Comparison of ENCODE assay signal across 15 mouse cellular contexts in the genomic region with DNA sequence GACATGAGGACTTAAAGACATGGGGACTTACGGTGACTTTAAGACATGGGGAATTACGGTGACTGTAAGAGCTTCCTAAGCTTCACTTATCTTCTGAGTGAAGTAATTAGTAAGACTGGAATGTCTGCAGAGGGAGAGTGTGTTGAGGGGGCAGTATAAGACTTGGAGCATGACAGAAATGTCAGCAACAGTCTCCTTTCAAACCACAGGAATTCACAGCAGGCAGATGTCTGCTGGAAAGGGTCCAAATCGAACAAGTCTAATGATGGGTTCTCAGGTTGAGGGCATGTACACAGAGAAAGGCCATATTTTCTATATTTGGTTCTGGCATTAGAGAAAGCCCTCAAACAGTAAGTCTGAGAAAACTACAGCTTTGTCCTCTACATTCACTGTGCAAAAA.
DNase-seq lines count a peak whose midpoint lies in the region; ATAC-seq and TF ChIP-seq lines count a peak whose summit lies in the region.
"Had no signal": no experiment of that assay in that cellular context is flagged by ENCODE, and none has a peak within 500 bp of the region (broad histone marks: within the 10 kb centered on the region; RNA-seq: fewer than 3 reads in every experiment).

No protein-coding gene starts in this region.

- ATAC-seq in forebrain, embryonic 12.5 days (ENCODE audit: low FRiP score): peak; percentile 39; the same call in 1 of the 2 replicates
- ATAC-seq in forebrain, embryonic 15.5 days (replicated peaks): no peak; the same call in 1 of the 2 replicates
- no peak for ATAC-seq in limb, embryonic 14.5 days (ENCODE audit: low FRiP score, low read depth)

- TF ChIP-seq POLR2A in limb, embryonic 14.5 days (IDR thresholded peaks at IDR 0.05; ENCODE audit: borderline replicate concordance, extremely low read depth, insufficient read depth, insufficient read length): no peak

- no peak overlapping the region for H3K9ac ChIP-seq in forebrain, embryonic 12.5 days
- H3K9ac ChIP-seq in forebrain, embryonic 15.5 days (replicated peaks): no peak overlapping the region
- H3K9ac ChIP-seq in limb, embryonic 14.5 days (ENCODE audit: low read depth, low read length, severe bottlenecking): no peak overlapping the region

- H3K4me1 ChIP-seq in forebrain, embryonic 12.5 days: peaks cover 3% of the 10 kb centered on the region; the same call in 1 of the 2 replicates
- H3K4me1 ChIP-seq in forebrain, embryonic 15.5 days: no peaks in the 10 kb centered on the region
- peaks cover 11% of the 10 kb centered on the region for H3K4me1 ChIP-seq in limb, embryonic 14.5 days (ENCODE audit: control insufficient read depth, insufficient read depth, low read length)

- no peaks in the 10 kb centered on the region for H3K27me3 ChIP-seq in forebrain, embryonic 12.5 days
- H3K27me3 ChIP-seq in forebrain, embryonic 15.5 days: no peaks in the 10 kb centered on the region
- no peaks in the 10 kb centered on the region for H3K27me3 ChIP-seq in limb, embryonic 14.5 days (ENCODE audit: control insufficient read depth, insufficient read depth, low read length)

- 52% methylated on average over 3 of the region's 3 CpGs for WGBS in forebrain, embryonic 12.5 days
- 40% methylated on average over 3 of the region's 3 CpGs for WGBS in forebrain, embryonic 15.5 days
- WGBS in limb, embryonic 14.5 days: 45% methylated on average over 3 of the region's 3 CpGs

- H3K4me2 ChIP-seq in forebrain, embryonic 12.5 days: no peak overlapping the region
- no peak overlapping the region for H3K4me2 ChIP-seq in forebrain, embryonic 15.5 days (replicated peaks)
- no peak overlapping the region for H3K4me2 ChIP-seq in limb, embryonic 14.5 days (replicated peaks; ENCODE audit: low read depth, low read length, severe bottlenecking)

- no peaks in the 10 kb centered on the region for H3K9me3 ChIP-seq in forebrain, embryonic 12.5 days
- H3K9me3 ChIP-seq in forebrain, embryonic 15.5 days: no peaks in the 10 kb centered on the region
- H3K9me3 ChIP-seq in limb, embryonic 14.5 days (ENCODE audit: control insufficient read depth, low read length): no peaks in the 10 kb centered on the region

- no peak overlapping the region for H3K27ac ChIP-seq in forebrain, embryonic 12.5 days
- H3K27ac ChIP-seq in forebrain, embryonic 15.5 days (replicated peaks): no peak overlapping the region
- no peak overlapping the region for H3K27ac ChIP-seq in limb, embryonic 14.5 days (replicated peaks; ENCODE audit: low read depth, low read length)
- H3K27ac ChIP-seq: layer of hippocampus, adult 2 months; macrophage had no signal

- no peaks in the 10 kb centered on the region for H3K36me3 ChIP-seq in forebrain, embryonic 12.5 days (replicated peaks)
- no peaks in the 10 kb centered on the region for H3K36me3 ChIP-seq in forebrain, embryonic 15.5 days
- no peaks in the 10 kb centered on the region for H3K36me3 ChIP-seq in limb, embryonic 14.5 days (ENCODE audit: control insufficient read depth, insufficient read depth, low read length)

- DNase-seq in kidney, postnatal 4 days: peak; percentile 7 to 14
- DNase-seq in kidney, adult 18-20 months: no peak
- peak; percentile 16 for DNase-seq in brain, adult 2 months (ENCODE audit: low read depth, low spot score)
- DNase-seq in limb, embryonic 14.5 days (ENCODE audit: low spot score): peak; percentile 14
- no peak for DNase-seq in layer of hippocampus, adult 11-12 months (ENCODE audit: low spot score)
- no peak for DNase-seq in layer of hippocampus, postnatal 25 days (ENCODE audit: extremely low spot score in 1 of 2, low spot score in 1 of 2)
- DNase-seq: adrenal gland, adult 2 months; cerebellum, adult 18-20 months; gastrocnemius, postnatal 25 days; heart, postnatal 14 days; thymus, postnatal 14 days had no signal

- H3K4me3 ChIP-seq in forebrain, embryonic 12.5 days (replicated peaks): no peak overlapping the region
- no peak overlapping the region for H3K4me3 ChIP-seq in forebrain, embryonic 15.5 days
- H3K4me3 ChIP-seq in limb, embryonic 14.5 days (replicated peaks; ENCODE audit: low read length): no peak overlapping the region
- H3K4me3 ChIP-seq: layer of hippocampus, adult 2 months had no signal

Comparison
In these comparisons a context has a peak if more than half of its experiments do, and no peak if none do; other contexts are left out.
1. DNase-seq: peak in kidney, postnatal 4 days (2 of 2), brain, adult 2 months (single experiment) and limb, embryonic 14.5 days (single experiment); none in kidney, adult 18-20 months (single experiment), layer of hippocampus, adult 11-12 months (single experiment) and layer of hippocampus, postnatal 25 days (0 of 2).